Mouse (Mus musculus): ENCODE data around the gene Apbb2.

GRCm38 (mm10) chr5:66351064-66351463, 267.5 kb downstream of the Apbb2 start:
- no peak for TF ChIP-seq CTCF (conservative IDR thresholded peaks at IDR 0.05; ENCODE audit: low read length)
- TF ChIP-seq POU5F1 (IDR thresholded peaks at IDR 0.05; ENCODE audit: borderline replicate concordance, low read length): no peak
